22 mouse cellular contexts compared by ENCODE assay signal in genomic region chr17:31634896-31635295, GRCm38 (mm10). TPM values are rescaled to one million over a fixed set of nuclear protein-coding genes. Genes with fewer than 3 reads are reported as not detected.
"Had no signal": no experiment of that assay in that cellular context is flagged by ENCODE, and none has a peak within 500 bp of the region (broad histone marks: within the 10 kb centered on the region; RNA-seq: fewer than 3 reads in every experiment).

No protein-coding gene starts in this region.

- H3K36me3 ChIP-seq: lung, embryonic 15.5 days; midbrain, embryonic 13.5 days; midbrain, embryonic 15.5 days; neural tube, embryonic 12.5 days; stomach, embryonic 15.5 days had no signal

- H3K4me2 ChIP-seq: lung, embryonic 15.5 days; midbrain, embryonic 11.5 days; midbrain, embryonic 13.5 days; midbrain, embryonic 15.5 days; neural tube, embryonic 12.5 days; stomach, embryonic 15.5 days had no signal

- H3K9me3 ChIP-seq: lung, embryonic 15.5 days; megakaryocyte, embryonic 14.5 days; midbrain, embryonic 13.5 days; midbrain, embryonic 15.5 days; neural tube, embryonic 12.5 days; stomach, embryonic 15.5 days had no signal

- ATAC-seq: lung, postnatal 0 days; midbrain, embryonic 13.5 days; midbrain, embryonic 15.5 days had no signal

- H3K4me3 ChIP-seq: lung, embryonic 15.5 days; megakaryocyte, embryonic 14.5 days; midbrain, embryonic 13.5 days; midbrain, embryonic 15.5 days; neural tube, embryonic 12.5 days; stomach, embryonic 15.5 days had no signal

- DNase-seq: lung, adult 2 months; lung, postnatal 14 days; lung, postnatal 36 days; right cerebral cortex, postnatal 14 days; thymus, adult 2 months; thymus, postnatal 25 days; thymus, postnatal 4 days had no signal

- H3K27ac ChIP-seq: lung, embryonic 15.5 days; macrophage; midbrain, embryonic 13.5 days; midbrain, embryonic 15.5 days; neural tube, embryonic 12.5 days; stomach, embryonic 15.5 days; stomach, postnatal 0 days had no signal

- H3K9ac ChIP-seq: lung, embryonic 15.5 days; midbrain, embryonic 13.5 days; midbrain, embryonic 15.5 days; neural tube, embryonic 12.5 days; stomach, embryonic 15.5 days had no signal

RNA-seq across cellular contexts. Expression of gene Cbs, which starts 2.1 kb away (rescaled TPM):
- total RNA-seq: megakaryocyte progenitor cell, adult 5-6 weeks; monocyte, adult 5-6 weeks; neutrophil, adult 5-6 weeks had no signal
- polyA plus RNA-seq: macrophage had no signal

RNA-seq across cellular contexts. Expression of gene Cryaa, which starts 42.7 kb away (rescaled TPM):
- total RNA-seq: megakaryocyte progenitor cell, adult 5-6 weeks; monocyte, adult 5-6 weeks had no signal
- polyA plus RNA-seq: lung, embryonic 15.5 days; macrophage; midbrain, embryonic 11.5 days; midbrain, embryonic 13.5 days; neural tube, embryonic 12.5 days; testis, adult 2 months; urinary bladder, adult 2 months had no signal
